Mouse (Mus musculus) kidney, adult 18-20 months (tissue): ENCODE data around the gene Morf4l2.
"Not testable (repeated sequence)": the region's sequence is repeated elsewhere in the genome, so short reads cannot be mapped to it uniquely, and the experiment has no call there.

ENCODE experiments used
- DNase-seq: peaks from one replicate; pipeline ENCODE4 v3.0.0; 2021

Gene Morf4l2

GRCm38 (mm10) chrX:136692294-136692675, 51.2 kb downstream of the Morf4l2 start:
- DNase-seq: no peak

- not testable (repeated sequence) for DNase-seq
Measured at GRCm38 (mm10) chrX:136691606-136692293, 51.7 kb downstream of the Morf4l2 start.
